Mouse (Mus musculus) B cell, adult 2 months (primary cell): ENCODE measurements at regions not wholly inside any gene's neighbourhood (a gene's known extent, or its start where the extent isn't known, plus 50 kb on each side); places are given as distances from the start of the nearest gene placed in this dataset.

Experiments
- DNase-seq, 2 experiments: peaks; one replicate each; pipeline ENCODE4 v3.0.0; 2022

DNA sequence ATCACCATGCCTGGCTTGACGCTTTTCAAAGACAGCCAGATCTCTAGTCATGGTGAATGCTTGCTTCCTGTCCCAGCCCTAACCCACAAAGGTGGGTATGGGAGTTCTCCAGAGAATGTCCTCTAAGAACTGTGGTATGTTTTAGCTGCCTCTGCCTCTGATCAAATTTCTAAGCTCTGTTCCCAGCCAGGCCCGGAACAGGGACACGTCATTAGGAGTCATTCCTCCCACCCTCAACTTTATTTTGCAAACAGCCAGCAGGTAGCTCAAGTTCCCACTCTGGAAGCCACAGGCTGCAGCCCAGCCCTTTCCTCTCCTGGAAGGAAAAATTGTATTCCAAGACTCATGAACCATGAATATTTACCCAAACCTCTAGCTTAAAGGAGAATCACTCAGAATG is 117.2 kb downstream of the Zfp36l2 start:
- DNase-seq = no peak

- no peak for DNase-seq
Observed at GRCm38 (mm10) chr17:84067102-84067501, 120.6 kb downstream of the Zfp36l2 start.

GRCm38 (mm10) chr17:84063791-84064190 is 124.0 kb downstream of the Zfp36l2 start:
- DNase-seq = no peak

- DNase-seq = no peak
Observed at GRCm38 (mm10) chr17:84061621-84062020, 126.1 kb downstream of the Zfp36l2 start.

- DNase-seq = no peak
Observed at GRCm38 (mm10) chr17:84056469-84056868, 131.3 kb downstream of the Zfp36l2 start.

DNA sequence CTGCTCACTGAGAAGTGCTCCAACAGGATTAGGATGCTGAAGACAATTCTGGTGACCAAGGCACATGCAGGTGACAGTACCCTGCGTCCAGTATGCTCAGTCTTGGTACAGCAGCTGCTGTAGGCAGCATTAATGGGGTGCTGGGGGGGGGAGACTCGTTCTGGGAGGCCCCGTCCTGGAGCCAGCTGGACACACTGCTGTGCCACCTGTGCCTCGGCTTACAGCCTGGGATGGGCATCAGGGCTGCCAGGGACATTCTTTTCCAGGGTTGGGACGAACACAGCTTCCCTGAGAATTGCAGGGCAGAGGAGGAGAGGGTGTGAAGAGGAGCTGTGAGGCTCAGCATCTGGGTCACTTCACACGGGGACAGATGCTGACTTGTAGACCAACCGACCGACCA is 135.3 kb downstream of the Zfp36l2 start:
- no peak for DNase-seq

- no peak for DNase-seq
Observed at GRCm38 (mm10) chr17:84051212-84051611, 136.5 kb downstream of the Zfp36l2 start.

GRCm38 (mm10) chr17:84048533-84048932 is 139.2 kb downstream of the Zfp36l2 start:
- no peak for DNase-seq

- DNase-seq = no peak
Observed at GRCm38 (mm10) chr17:84047520-84047919, 140.2 kb downstream of the Zfp36l2 start.

DNA sequence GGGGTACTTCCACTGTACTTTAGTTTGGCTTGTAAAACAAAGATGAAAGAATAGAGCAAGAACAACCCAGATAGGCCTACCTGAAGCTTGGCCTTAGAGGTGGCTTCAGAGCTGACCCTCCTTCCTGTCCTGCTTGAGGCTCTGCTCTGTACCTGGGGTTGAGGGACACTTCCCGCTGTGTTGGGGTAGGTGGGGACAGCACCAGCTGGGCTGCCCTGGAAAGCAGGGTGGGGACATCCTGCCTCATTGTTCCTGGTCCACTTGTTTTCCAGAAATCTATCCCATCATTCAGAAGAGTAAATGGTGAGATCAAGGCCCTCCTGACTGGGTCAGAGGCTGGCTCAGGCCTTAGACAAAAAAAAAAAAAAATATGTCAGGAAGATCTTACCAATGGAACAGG is 141.9 kb downstream of the Zfp36l2 start:
- no peak for DNase-seq

DNA sequence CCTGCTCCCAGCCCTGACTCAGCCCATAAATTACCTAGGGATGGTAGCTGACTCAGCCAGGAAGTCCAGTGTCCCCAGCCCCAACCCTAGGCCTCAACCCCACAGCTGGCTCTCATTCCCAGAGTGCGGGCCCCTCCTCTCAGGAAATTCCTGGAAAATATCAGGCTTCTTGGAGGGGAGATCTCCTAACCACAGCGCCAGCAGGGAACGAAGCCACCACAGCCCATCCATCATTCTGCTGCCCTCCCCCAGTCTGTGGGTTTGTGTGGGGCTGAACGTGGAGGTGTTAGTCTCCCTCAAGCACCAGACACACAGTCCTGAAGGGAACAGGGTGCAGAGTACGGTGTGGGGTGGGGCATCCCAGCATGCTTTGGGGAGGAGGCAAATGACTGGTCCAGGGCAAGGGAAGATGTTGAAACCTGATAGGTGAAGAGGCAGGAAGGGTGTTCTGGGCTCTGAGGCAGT is 143.2 kb downstream of the Zfp36l2 start:
- DNase-seq = no peak

- no peak for DNase-seq
Observed at GRCm38 (mm10) chr17:84043102-84043501, 144.6 kb downstream of the Zfp36l2 start.

DNA sequence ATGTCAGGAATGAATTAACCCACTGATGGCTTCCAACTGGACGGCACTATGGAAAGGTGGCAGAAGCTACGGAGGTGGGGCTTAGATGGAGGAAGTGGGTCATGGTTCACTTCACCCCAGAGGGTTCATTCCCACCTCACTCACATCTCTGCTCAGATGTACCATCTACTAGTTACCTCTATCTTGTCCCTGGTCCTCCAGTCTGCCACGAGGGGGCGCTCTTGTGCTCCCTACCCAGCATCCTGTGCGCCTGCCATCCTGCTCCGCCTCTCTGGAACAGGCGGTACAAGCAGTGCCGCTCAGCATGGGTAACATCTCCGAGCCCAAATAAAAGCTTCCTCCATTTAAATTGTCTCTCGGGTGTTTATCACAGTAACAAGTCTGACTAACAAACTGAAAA is 148.3 kb downstream of the Zfp36l2 start:
- DNase-seq = peak; percentile 40 to 48

- no peak for DNase-seq
Observed at GRCm38 (mm10) chr17:84037580-84038304, 150.0 kb downstream of the Zfp36l2 start.

GRCm38 (mm10) chr17:84036056-84036455 is 151.7 kb downstream of the Zfp36l2 start:
- no peak for DNase-seq

DNA sequence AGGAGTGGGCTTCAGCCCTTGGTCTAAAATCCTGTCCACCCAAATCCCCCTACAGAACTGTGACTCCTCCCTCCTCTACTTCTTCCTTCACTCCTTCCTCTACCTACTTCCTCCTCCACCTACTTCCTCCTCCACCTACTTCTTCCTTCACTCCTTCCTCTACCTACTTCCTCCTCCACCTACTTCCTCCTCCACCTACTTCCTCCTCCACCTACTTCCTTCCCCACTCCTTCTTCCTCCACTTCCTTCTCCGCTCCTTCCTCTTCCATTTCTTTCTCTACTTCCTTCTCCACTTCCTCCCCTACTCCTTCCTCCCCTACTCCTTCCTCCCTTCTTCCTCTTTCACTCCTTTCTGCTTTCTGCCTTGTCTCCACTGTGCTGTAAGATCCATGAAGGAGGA is 152.9 kb downstream of the Zfp36l2 start:
- DNase-seq = no peak

- no peak for DNase-seq
Observed at GRCm38 (mm10) chr17:84032441-84032840, 155.3 kb downstream of the Zfp36l2 start.

- no peak for DNase-seq
Observed at GRCm38 (mm10) chr17:84031833-84032232, 155.9 kb downstream of the Zfp36l2 start.

DNA sequence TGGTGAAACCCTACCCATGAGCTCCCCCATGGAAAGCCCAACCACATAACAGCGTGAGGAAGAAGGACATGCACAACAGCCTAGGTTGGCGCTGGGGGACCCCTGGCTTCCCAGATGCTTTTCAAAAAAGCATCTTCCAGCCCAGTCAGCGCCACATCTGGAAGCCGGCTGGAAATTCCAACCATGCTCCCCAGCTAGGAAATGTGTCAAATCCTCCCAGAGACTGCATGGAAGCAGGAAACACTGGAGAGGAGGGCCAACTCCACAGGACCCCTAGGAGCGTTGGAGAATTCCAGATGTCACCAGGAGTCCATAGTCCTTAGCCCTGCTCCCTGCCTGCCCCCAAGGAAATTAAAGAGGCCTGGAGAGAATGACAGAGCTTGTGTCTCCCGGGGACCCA is 156.4 kb downstream of the Zfp36l2 start:
- DNase-seq = no peak

DNA sequence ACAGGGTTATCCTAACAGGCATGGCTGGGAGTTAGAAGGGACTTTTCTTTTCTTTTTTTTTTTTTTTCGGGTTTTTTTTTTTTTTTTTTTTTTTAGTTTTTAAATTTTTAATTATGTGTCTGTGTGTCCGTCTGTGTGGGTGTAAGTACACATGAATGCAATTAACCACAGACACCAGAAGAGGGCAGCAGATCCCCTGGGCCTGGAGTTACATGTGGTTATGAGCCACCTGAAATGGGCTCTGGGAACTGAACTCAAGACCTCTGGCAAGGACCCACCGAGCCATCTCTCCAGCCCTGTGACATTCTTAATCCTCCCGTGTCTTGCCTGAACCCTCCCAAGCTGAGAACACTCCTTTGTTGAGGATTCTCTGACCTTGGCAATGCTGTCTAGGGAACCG is 157.0 kb downstream of the Zfp36l2 start:
- DNase-seq = peak; percentile 23 to 29

- DNase-seq = peak; percentile 93 to 94
Observed at GRCm38 (mm10) chr17:84028157-84028970, 159.4 kb downstream of the Zfp36l2 start.

- no peak for DNase-seq
Observed at GRCm38 (mm10) chr17:84027275-84027674, 160.5 kb downstream of the Zfp36l2 start.

DNA sequence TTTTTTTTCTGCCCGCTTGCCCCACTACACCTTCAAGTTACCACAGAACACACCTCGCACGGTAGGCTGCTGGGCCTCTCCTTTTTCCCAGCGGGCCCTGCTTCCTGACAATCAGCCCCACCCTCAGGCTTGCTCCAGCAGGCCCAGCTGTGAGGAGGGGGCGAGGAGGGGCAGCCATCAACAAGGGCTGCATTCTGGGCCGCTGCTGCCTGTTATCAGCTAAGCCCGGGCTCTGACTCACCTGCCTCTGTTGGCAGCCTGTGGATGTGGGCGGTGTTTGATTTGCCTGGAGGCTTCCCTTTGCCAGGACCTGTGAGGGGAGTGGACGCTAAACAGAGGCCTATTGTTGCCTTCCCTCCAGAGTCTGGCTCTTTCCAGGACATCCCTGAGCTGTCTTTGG is 161.6 kb downstream of the Zfp36l2 start:
- DNase-seq = peak; percentile 17 to 26

DNA sequence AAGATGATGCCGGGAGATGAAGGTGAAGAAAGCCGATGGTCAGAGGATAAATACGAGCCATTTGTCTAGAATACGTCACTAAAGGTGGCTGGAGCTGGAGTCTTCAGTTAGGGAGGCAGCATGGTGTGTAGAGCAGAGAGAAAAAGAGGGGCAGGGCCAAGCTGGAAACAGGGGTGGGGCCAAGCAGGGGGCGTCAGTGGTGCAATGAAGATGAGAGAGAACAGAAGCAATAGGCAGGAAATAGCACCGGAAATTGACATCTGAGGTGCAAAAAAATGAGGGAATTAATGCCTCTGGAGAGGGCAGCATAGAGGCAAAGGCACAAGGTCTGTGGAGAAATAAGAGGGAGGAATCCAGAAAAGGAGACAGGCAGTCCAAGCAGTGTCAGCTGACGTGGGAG is 165.4 kb downstream of the Zfp36l2 start:
- DNase-seq = no peak
